Mouse (Mus musculus): Measurements from ENCODE around the gene Ms4a4c.

DNA sequence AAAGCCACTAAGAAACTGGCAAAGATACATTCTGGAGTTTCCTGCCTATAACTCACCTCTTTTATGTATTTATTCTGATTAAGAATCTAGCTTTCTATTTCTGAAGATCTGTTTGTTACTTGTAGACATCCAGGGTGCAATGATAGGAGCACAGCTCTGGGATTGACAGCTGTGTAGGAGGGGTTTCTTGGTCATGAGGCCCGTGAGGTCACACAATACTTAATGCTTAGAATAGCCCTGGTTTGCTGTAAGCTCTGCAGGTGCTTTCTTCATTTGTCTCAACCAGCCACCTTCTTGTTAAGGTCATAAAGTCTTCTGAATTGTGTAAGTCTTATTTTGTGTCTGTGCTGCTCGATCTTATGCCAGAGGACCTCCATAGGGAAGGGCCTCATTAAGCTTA is 15.6 kb upstream of the Ms4a4c start:
- no peak for TF ChIP-seq MAX (IDR thresholded peaks at IDR 0.05)
- TF ChIP-seq CTCF (IDR thresholded peaks at IDR 0.05; ENCODE audit: control insufficient read depth, insufficient read depth, insufficient read length): no peak
- TF ChIP-seq USF1 (IDR thresholded peaks at IDR 0.05; ENCODE audit: low read depth): no peak

All from C2C12 (cell line).